Mouse (Mus musculus): ENCODE results near the gene Rxrb. TPM values are rescaled to one million over a fixed set of nuclear protein-coding genes. Genes with fewer than 3 reads are reported as not detected.
"Not testable (repeated sequence)": the region's sequence is repeated elsewhere in the genome, so short reads cannot be mapped to it uniquely, and the experiment has no call there.

The Rxrb gene
- polyA plus RNA-seq (2016; fragmentation: Nextera tagmentation; extraction: Ambion mirVana) = 44.7 and 47.9 TPM in 2 replicates

- Histone ChIP-seq H3K27me3 (replicated peaks; ENCODE audit: low read depth, poor library complexity, severe bottlenecking) (no peaks in the 10 kb centered on the region), H3K4me1 (peaks cover 65% of the 10 kb centered on the region), H3K36me3 (replicated peaks) (peaks cover 64% of the 10 kb centered on the region), H3K9me3 (no peaks in the 10 kb centered on the region), H3K27ac (replicated peaks) (peak within 1 kb of the TSS; percentile 98), H3K4me3 (peak within 1 kb of the TSS; percentile 96)
- DNase-seq (ENCODE audit: low spot score) = peak; percentile 99
- WGBS = under 1% methylated on average over 88 of the region's 88 CpGs
These were observed at the start of gene Rxrb, which contains the start of gene Slc39a7 for GRCm38 (mm10) chr17:34031465-34032173. Gene Rxrb (plus strand): TSS chr17:34031812. Gene Slc39a7 (minus strand): TSS chr17:34031682.

GRCm38 (mm10) chr17:33982136-33982535 is 49.5 kb upstream of the Rxrb start:
- H3K36me3 ChIP-seq (replicated peaks); H3K27ac ChIP-seq (replicated peaks); H3K9me3 ChIP-seq: not testable (repeated sequence)
- peak overlapping the region; percentile 67 for H3K4me3 ChIP-seq
- peaks cover 38% of the 10 kb centered on the region for H3K4me1 ChIP-seq
- peaks cover 38% of the 10 kb centered on the region for H3K27me3 ChIP-seq (replicated peaks; ENCODE audit: low read depth, poor library complexity, severe bottlenecking)
- 13% methylated on average over 8 of the region's 8 CpGs for WGBS
- peak; percentile 70 for DNase-seq (ENCODE audit: low spot score)

GRCm38 (mm10) chr17:33991788-33992664 is 39.6 kb upstream of the Rxrb start:
- DNase-seq (ENCODE audit: low spot score) = peak; percentile 64
- WGBS = 30% methylated on average over 10 of the region's 10 CpGs
- no peaks in the 10 kb centered on the region for H3K9me3 ChIP-seq
- H3K4me3 ChIP-seq = no peak overlapping the region
- no peak overlapping the region for H3K27ac ChIP-seq (replicated peaks)
- H3K27me3 ChIP-seq (replicated peaks; ENCODE audit: low read depth, poor library complexity, severe bottlenecking) = peaks cover 16% of the 10 kb centered on the region
- no peaks in the 10 kb centered on the region for H3K4me1 ChIP-seq
- no peaks in the 10 kb centered on the region for H3K36me3 ChIP-seq (replicated peaks)

- H3K27ac ChIP-seq (replicated peaks) = no peak overlapping the region
- no peaks in the 10 kb centered on the region for H3K9me3 ChIP-seq
- H3K36me3 ChIP-seq (replicated peaks) = no peaks in the 10 kb centered on the region
- peaks cover 9% of the 10 kb centered on the region for H3K4me1 ChIP-seq
- DNase-seq (ENCODE audit: low spot score) = no peak
- peaks cover 35% of the 10 kb centered on the region for H3K27me3 ChIP-seq (replicated peaks; ENCODE audit: low read depth, poor library complexity, severe bottlenecking)
- 89% methylated on average over 8 of the region's 8 CpGs for WGBS
- no peak overlapping the region for H3K4me3 ChIP-seq
These were observed 36.7 kb upstream of the Rxrb start for GRCm38 (mm10) chr17:33994959-33995358.

GRCm38 (mm10) chr17:33995651-33996050 is 36.0 kb upstream of the Rxrb start:
- H3K4me1 ChIP-seq = peaks cover 13% of the 10 kb centered on the region
- H3K36me3 ChIP-seq (replicated peaks) = no peaks in the 10 kb centered on the region
- no peak overlapping the region for H3K4me3 ChIP-seq
- WGBS = 69% methylated on average over 3 of the region's 3 CpGs
- H3K27me3 ChIP-seq (replicated peaks; ENCODE audit: low read depth, poor library complexity, severe bottlenecking) = peaks cover 40% of the 10 kb centered on the region
- no peak overlapping the region for H3K27ac ChIP-seq (replicated peaks)
- no peak for DNase-seq (ENCODE audit: low spot score)
- no peaks in the 10 kb centered on the region for H3K9me3 ChIP-seq

GRCm38 (mm10) chr17:33997025-33997424 is 34.6 kb upstream of the Rxrb start:
- H3K27ac ChIP-seq (replicated peaks); H3K36me3 ChIP-seq (replicated peaks); DNase-seq (ENCODE audit: low spot score); H3K9me3 ChIP-seq; H3K4me3 ChIP-seq: not testable (repeated sequence)
- 89% methylated on average over 2 of the region's 2 CpGs for WGBS
- Histone ChIP-seq H3K27me3 (replicated peaks; ENCODE audit: low read depth, poor library complexity, severe bottlenecking) (peaks cover 54% of the 10 kb centered on the region), H3K4me1 (peaks cover 13% of the 10 kb centered on the region)

GRCm38 (mm10) chr17:33998697-33999096 is 32.9 kb upstream of the Rxrb start:
- H3K9me3 ChIP-seq; H3K36me3 ChIP-seq (replicated peaks); H3K27ac ChIP-seq (replicated peaks); H3K4me3 ChIP-seq; DNase-seq (ENCODE audit: low spot score): not testable (repeated sequence)
- peaks cover 13% of the 10 kb centered on the region for H3K4me1 ChIP-seq
- H3K27me3 ChIP-seq (replicated peaks; ENCODE audit: low read depth, poor library complexity, severe bottlenecking) = peaks cover 61% of the 10 kb centered on the region
- WGBS = 52% methylated on average over 5 of the region's 5 CpGs

- peak overlapping the region; percentile 68 for H3K4me3 ChIP-seq
- peak; percentile 23 for DNase-seq (ENCODE audit: low spot score)
- no peak overlapping the region; the same call in 1 of the 2 replicates for H3K27ac ChIP-seq (replicated peaks)
- H3K36me3 ChIP-seq (replicated peaks) = no peaks in the 10 kb centered on the region
- peaks cover 13% of the 10 kb centered on the region for H3K4me1 ChIP-seq
- H3K9me3 ChIP-seq = no peaks in the 10 kb centered on the region
- peaks cover 61% of the 10 kb centered on the region for H3K27me3 ChIP-seq (replicated peaks; ENCODE audit: low read depth, poor library complexity, severe bottlenecking)
- WGBS = 3% methylated on average over 87 of the region's 87 CpGs
These were observed 32.1 kb upstream of the Rxrb start for GRCm38 (mm10) chr17:33999341-34000149.

- Histone ChIP-seq H3K27me3 (replicated peaks; ENCODE audit: low read depth, poor library complexity, severe bottlenecking) (peaks cover 61% of the 10 kb centered on the region), H3K27ac (replicated peaks) (no peak within 1 kb of the TSS; the same call in 1 of the 2 replicates), H3K4me3 (peak within 1 kb of the TSS; percentile 68), H3K9me3 (no peaks in the 10 kb centered on the region), H3K36me3 (replicated peaks) (no peaks in the 10 kb centered on the region), H3K4me1 (peaks cover 13% of the 10 kb centered on the region)
- DNase-seq (ENCODE audit: low spot score) = peak; percentile 75
- WGBS = 1% methylated on average over 30 of the region's 30 CpGs
These were observed 31.5 kb upstream of the Rxrb start, which contains the start of gene H2-K1 for GRCm38 (mm10) chr17:34000150-34000537. Gene H2-K1 (minus strand): TSS chr17:34000347.

GRCm38 (mm10) chr17:34000796-34001195 is 30.8 kb upstream of the Rxrb start:
- not testable (repeated sequence) for H3K9me3 ChIP-seq; H3K36me3 ChIP-seq (replicated peaks); DNase-seq (ENCODE audit: low spot score); H3K4me3 ChIP-seq; H3K27ac ChIP-seq (replicated peaks)
- Histone ChIP-seq H3K4me1 (peaks cover 13% of the 10 kb centered on the region), H3K27me3 (replicated peaks; ENCODE audit: low read depth, poor library complexity, severe bottlenecking) (peaks cover 61% of the 10 kb centered on the region)
- WGBS = 39% methylated on average over 2 of the region's 2 CpGs

GRCm38 (mm10) chr17:34003426-34003825 is 28.2 kb upstream of the Rxrb start:
- peak; percentile 71 for DNase-seq (ENCODE audit: low spot score)
- Histone ChIP-seq H3K27me3 (replicated peaks; ENCODE audit: low read depth, poor library complexity, severe bottlenecking) (peaks cover 43% of the 10 kb centered on the region), H3K9me3 (no peaks in the 10 kb centered on the region), H3K4me1 (peaks cover 13% of the 10 kb centered on the region), H3K4me3 (no peak overlapping the region), H3K27ac (replicated peaks) (no peak overlapping the region), H3K36me3 (replicated peaks) (no peaks in the 10 kb centered on the region)
- 7% methylated on average over 5 of the region's 5 CpGs for WGBS

GRCm38 (mm10) chr17:34006570-34006969 is 25.0 kb upstream of the Rxrb start:
- H3K36me3 ChIP-seq (replicated peaks) = no peaks in the 10 kb centered on the region
- H3K9me3 ChIP-seq = no peaks in the 10 kb centered on the region
- 58% methylated on average over 2 of the region's 2 CpGs for WGBS
- peaks cover 11% of the 10 kb centered on the region for H3K27me3 ChIP-seq (replicated peaks; ENCODE audit: low read depth, poor library complexity, severe bottlenecking)
- H3K4me1 ChIP-seq = no peaks in the 10 kb centered on the region
- no peak for DNase-seq (ENCODE audit: low spot score)
- H3K27ac ChIP-seq (replicated peaks) = no peak overlapping the region
- no peak overlapping the region for H3K4me3 ChIP-seq
